Mouse (Mus musculus): ENCODE measurements around the gene Prok2. TPM values are rescaled to one million over a fixed set of nuclear protein-coding genes. Genes with fewer than 3 reads are reported as not detected.

Prok2 gene
- total RNA-seq, 2 experiments from 2014 or later, result 0.39 to 1.2 TPM

Other genes starting within 250 kb of the Prok2 start
- gene Foxp1, start 203.7 kb downstream of the Prok2 start, total RNA-seq (2021), result 100 to 1,000 TPM; 142 TPM
- gene Eif4e3, start 59.6 kb downstream of the Prok2 start, total RNA-seq (2021), result 10 to 100 TPM; 14.9 to 17.3 TPM
- 10 to 100 TPM in 1 of 2 experiments, 1 to 10 TPM in 1; 6.3 to 11.9 TPM for gene Gm20696, start 59.6 kb downstream of the Prok2 start, total RNA-seq (2021)
- gene Gpr27, start 33.7 kb downstream of the Prok2 start, total RNA-seq (2021), result 10 to 100 TPM; 44.7 to 48.2 TPM